Comparison of ENCODE assay signal across 15 mouse cellular contexts in the genomic region with DNA sequence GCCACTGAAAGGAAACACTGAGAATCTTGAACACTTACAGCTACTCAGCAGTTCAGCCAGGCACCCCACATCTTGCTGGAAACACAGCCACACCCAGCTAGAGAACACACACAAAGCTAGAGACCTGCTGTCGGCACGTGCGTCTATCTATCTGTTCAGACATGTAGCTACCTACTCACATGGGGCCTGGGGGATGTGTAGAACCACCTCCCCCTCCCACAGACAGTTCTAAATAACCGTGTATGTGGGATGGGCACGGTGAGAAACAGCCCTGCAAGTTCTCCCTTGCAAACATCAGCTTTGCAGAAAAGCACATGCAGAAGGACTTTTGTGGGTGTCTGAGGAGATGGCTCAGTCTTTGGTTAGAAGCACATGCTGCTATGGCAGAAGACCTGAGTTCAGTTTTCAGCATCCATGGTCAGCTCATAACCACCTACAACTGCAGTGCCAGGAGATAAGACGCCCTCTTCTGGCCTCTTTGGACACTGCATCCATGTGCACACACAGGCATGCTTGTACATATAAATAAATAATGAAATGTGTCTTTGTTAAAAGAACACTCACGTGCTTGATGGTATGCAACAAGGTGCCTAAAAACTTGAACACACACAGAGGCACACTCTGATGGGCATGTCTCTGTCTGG. TPM values are rescaled to one million over a fixed set of nuclear protein-coding genes. Genes with fewer than 3 reads are reported as not detected.
DNase-seq lines count a peak whose midpoint lies in the region; ATAC-seq and TF ChIP-seq lines count a peak whose summit lies in the region.
"Had no signal": no experiment of that assay in that cellular context is flagged by ENCODE, and none has a peak within 500 bp of the region (broad histone marks: within the 10 kb centered on the region; RNA-seq: fewer than 3 reads in every experiment).

No protein-coding gene starts in this region.

- H3K27me3 ChIP-seq in spleen, adult 2 months (ENCODE audit: control insufficient read depth, insufficient read depth, low read length) = no peaks in the 10 kb centered on the region
- no peaks in the 10 kb centered on the region for H3K27me3 ChIP-seq in forebrain, embryonic 11.5 days (ENCODE audit: control insufficient read depth, insufficient read depth, low read length)
- H3K27me3 ChIP-seq: forebrain, embryonic 13.5 days had no signal

- H3K27ac ChIP-seq in layer of hippocampus, adult 2 months = no peak overlapping the region
- H3K27ac ChIP-seq in spleen, adult 2 months (ENCODE audit: insufficient read depth, low read length) = peak overlapping the region; percentile 94
- no peak overlapping the region for H3K27ac ChIP-seq in forebrain, embryonic 11.5 days (ENCODE audit: low read depth, low read length)
- H3K27ac ChIP-seq: forebrain, embryonic 13.5 days had no signal

- no peak overlapping the region for H3K9ac ChIP-seq in forebrain, embryonic 11.5 days (ENCODE audit: low read length)
- H3K9ac ChIP-seq: forebrain, embryonic 13.5 days had no signal

- no peaks in the 10 kb centered on the region for H3K9me3 ChIP-seq in forebrain, embryonic 11.5 days (ENCODE audit: control insufficient read depth, low read length)
- H3K9me3 ChIP-seq: forebrain, embryonic 13.5 days; megakaryocyte, embryonic 14.5 days had no signal

- no peaks in the 10 kb centered on the region for H3K36me3 ChIP-seq in spleen, adult 2 months (ENCODE audit: control insufficient read depth, insufficient read depth, low read length)
- H3K36me3 ChIP-seq in forebrain, embryonic 11.5 days (ENCODE audit: control insufficient read depth, insufficient read depth, low read length) = no peaks in the 10 kb centered on the region

- no peak for ATAC-seq in forebrain, embryonic 11.5 days (replicated peaks; ENCODE audit: low FRiP score)
- ATAC-seq: forebrain, embryonic 13.5 days had no signal

- TF ChIP-seq POLR2A in spleen, adult 2 months (IDR thresholded peaks at IDR 0.05; ENCODE audit: low read depth, low read length) = no peak

- peak; percentile 41 for TF ChIP-seq CTCF in layer of hippocampus, adult 2 months (conservative IDR thresholded peaks at IDR 0.05)
- no peak for TF ChIP-seq CTCF in spleen, adult 2 months (IDR thresholded peaks at IDR 0.05; ENCODE audit: extremely low read depth, insufficient read depth, insufficient read length, insufficient replicate concordance)

- peaks cover 53% of the 10 kb centered on the region; the same call in 1 of the 2 replicates for H3K4me1 ChIP-seq in spleen, adult 2 months (ENCODE audit: control insufficient read depth, insufficient read depth, insufficient read length)
- H3K4me1 ChIP-seq in forebrain, embryonic 11.5 days (replicated peaks; ENCODE audit: control insufficient read depth, insufficient read depth, low read length) = no peaks in the 10 kb centered on the region
- H3K4me1 ChIP-seq: forebrain, embryonic 13.5 days had no signal

- no peak overlapping the region for H3K4me2 ChIP-seq in forebrain, embryonic 11.5 days (ENCODE audit: low read depth, low read length, severe bottlenecking)
- H3K4me2 ChIP-seq: forebrain, embryonic 13.5 days; liver, embryonic 11.5 days had no signal

- DNase-seq in layer of hippocampus, adult 2 months (ENCODE audit: low spot score in 2 of 2) = no peak
- no peak for DNase-seq in layer of hippocampus, postnatal 25 days (ENCODE audit: extremely low spot score in 1 of 2, low spot score in 1 of 2)
- no peak for DNase-seq in spleen, adult 2 months (ENCODE audit: low read depth in 1 of 2, low spot score in 2 of 2)
- no peak for DNase-seq in spleen, postnatal 10 days (ENCODE audit: low spot score in 2 of 2)
- DNase-seq in induced T-regulatory cell, adult 2 months (ENCODE audit: low read depth) = peak; percentile 49
- no peak for DNase-seq in forebrain, embryonic 11.5 days (ENCODE audit: low spot score)
- no peak for DNase-seq in cerebellum, postnatal 36 days
- DNase-seq in urinary bladder, adult 2 months (ENCODE audit: low spot score) = no peak
- DNase-seq: heart, postnatal 36 days; kidney, adult 18-20 months; thymus, adult 18-20 months had no signal

- H3K4me3 ChIP-seq in layer of hippocampus, adult 2 months = no peak overlapping the region
- H3K4me3 ChIP-seq in spleen, adult 2 months (ENCODE audit: extremely low read depth, insufficient read depth, insufficient read length) = no peak overlapping the region
- no peak overlapping the region for H3K4me3 ChIP-seq in forebrain, embryonic 11.5 days (ENCODE audit: low read depth, low read length)
- H3K4me3 ChIP-seq: forebrain, embryonic 13.5 days; megakaryocyte, embryonic 14.5 days had no signal

- WGBS in spleen, adult 2 months = 72% methylated on average over 7 of the region's 7 CpGs
- WGBS in forebrain, embryonic 11.5 days = 79% methylated on average over 7 of the region's 7 CpGs

RNA-seq across cellular contexts. Expression of gene Irgc1, which starts 5.3 kb away (rescaled TPM):
- total RNA-seq in layer of hippocampus, adult 2 months (2021) = not detected
- total RNA-seq in layer of hippocampus, postnatal 25 days (2021) = not detected
- polyA plus RNA-seq in spleen, adult 2 months (2012; rRNA removed) = 6.5 and 19.9 TPM in 2 replicates
- polyA plus RNA-seq in forebrain, embryonic 11.5 days (2014; fragmentation: Nextera tagmentation; extraction: Ambion mirVana) = not detected in 2 replicates
- 0.03 TPM in 1 of 2 replicates, not detected in the other for polyA plus RNA-seq in urinary bladder, adult 2 months (2012; rRNA removed)
- total RNA-seq: heart, postnatal 36 days had no signal
- polyA plus RNA-seq: liver, embryonic 11.5 days; neural tube, embryonic 11.5 days had no signal

RNA-seq across cellular contexts. Expression of gene Plaur, which starts 15.5 kb away (rescaled TPM):
- total RNA-seq in layer of hippocampus, adult 2 months (2021) = under 1 TPM; 0.23 to 0.32 TPM
- total RNA-seq in layer of hippocampus, postnatal 25 days (2021) = 1 to 10 TPM in 1 of 2 experiments, under 1 TPM in 1; 0.40 to 1.0 TPM
- polyA plus RNA-seq in spleen, adult 2 months (2012; rRNA removed) = 51.2 and 58.6 TPM in 2 replicates
- polyA plus RNA-seq in forebrain, embryonic 11.5 days (2014; fragmentation: Nextera tagmentation; extraction: Ambion mirVana) = 1.1 and 1.2 TPM in 2 replicates
- 18.8 and 28.9 TPM in 2 replicates for polyA plus RNA-seq in urinary bladder, adult 2 months (2012; rRNA removed)

RNA-seq across cellular contexts. Expression of gene Cadm4, which starts 35.0 kb away (rescaled TPM):
- total RNA-seq in layer of hippocampus, adult 2 months (2021) = 100 to 1,000 TPM; 128 to 132 TPM
- 100 to 1,000 TPM; 156 to 179 TPM for total RNA-seq in layer of hippocampus, postnatal 25 days (2021)
- 33.1 and 34.5 TPM in 2 replicates for polyA plus RNA-seq in spleen, adult 2 months (2012; rRNA removed)
- 7.1 and 8.9 TPM in 2 replicates for polyA plus RNA-seq in forebrain, embryonic 11.5 days (2014; fragmentation: Nextera tagmentation; extraction: Ambion mirVana)
- 10.0 and 19.2 TPM in 2 replicates for polyA plus RNA-seq in urinary bladder, adult 2 months (2012; rRNA removed)

RNA-seq across cellular contexts. Expression of gene Smg9, which starts 47.4 kb away (rescaled TPM):
- 10 to 100 TPM; 34.6 to 43.6 TPM for total RNA-seq in layer of hippocampus, adult 2 months (2021)
- 10 to 100 TPM; 32.9 to 37.9 TPM for total RNA-seq in layer of hippocampus, postnatal 25 days (2021)
- 55.7 and 83.3 TPM in 2 replicates for polyA plus RNA-seq in spleen, adult 2 months (2012; rRNA removed)
- polyA plus RNA-seq in forebrain, embryonic 11.5 days (2014; fragmentation: Nextera tagmentation; extraction: Ambion mirVana) = 29.6 and 29.8 TPM in 2 replicates
- 37.6 and 37.7 TPM in 2 replicates for polyA plus RNA-seq in urinary bladder, adult 2 months (2012; rRNA removed)

RNA-seq across cellular contexts. Expression of gene Zfp428, which starts 60.0 kb away (rescaled TPM):
- total RNA-seq in layer of hippocampus, adult 2 months (2021) = 10 to 100 TPM; 32.6 to 41.6 TPM
- 10 to 100 TPM; 39.8 to 45.0 TPM for total RNA-seq in layer of hippocampus, postnatal 25 days (2021)
- 4.0 and 5.9 TPM in 2 replicates for polyA plus RNA-seq in spleen, adult 2 months (2012; rRNA removed)
- 109 and 114 TPM in 2 replicates for polyA plus RNA-seq in forebrain, embryonic 11.5 days (2014; fragmentation: Nextera tagmentation; extraction: Ambion mirVana)
- polyA plus RNA-seq in urinary bladder, adult 2 months (2012; rRNA removed) = 10.0 and 10.7 TPM in 2 replicates
